ENCODE assay signal across 7 mouse cellular contexts in the genomic region with DNA sequence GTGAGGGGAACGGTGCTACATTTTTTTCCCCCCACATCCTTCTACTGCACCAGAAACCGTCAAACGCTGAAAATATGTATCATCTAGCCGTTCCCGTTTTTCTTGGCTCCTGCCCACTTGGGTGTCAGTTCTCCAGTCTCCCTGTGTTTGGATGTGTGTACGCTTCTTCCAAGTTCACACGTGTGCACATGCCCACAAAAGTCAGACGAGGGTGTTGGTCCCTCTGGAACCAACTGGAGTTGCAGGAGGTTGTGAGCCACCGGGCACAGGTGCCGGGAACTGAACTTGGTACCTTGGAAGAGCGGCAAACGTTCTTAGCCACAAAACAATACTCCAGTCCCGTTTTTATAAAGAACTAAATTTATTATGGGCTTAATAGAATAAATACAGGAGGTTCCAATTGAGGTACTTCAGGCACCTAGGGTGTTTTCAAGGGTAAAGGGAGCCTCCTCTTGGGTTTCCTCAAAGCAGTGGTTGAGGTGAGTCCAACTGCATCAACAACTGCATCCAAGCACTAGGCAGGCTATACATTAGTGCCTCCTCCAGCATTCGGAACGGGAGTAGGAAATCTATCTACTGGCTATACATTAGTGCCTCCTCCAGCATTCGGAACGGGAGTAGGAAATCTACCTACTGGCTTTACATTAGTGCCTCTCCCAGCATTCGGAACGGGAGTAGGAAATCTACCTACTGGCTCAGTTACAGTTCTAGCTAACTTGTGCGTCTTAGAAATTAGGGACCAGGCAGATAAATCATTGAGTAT. TPM values are rescaled to one million over a fixed set of nuclear protein-coding genes. Genes with fewer than 3 reads are reported as not detected.
A peak's percentile ranks its signal among the peaks of the same experiment; 100 is the strongest.
DNase-seq lines count a peak whose midpoint lies in the region; ATAC-seq and TF ChIP-seq lines count a peak whose summit lies in the region.

No protein-coding gene starts in this region.

- ATAC-seq in hindbrain, embryonic 13.5 days (ENCODE audit: low FRiP score) = no peak
- ATAC-seq in neural tube, embryonic 12.5 days (ENCODE audit: low FRiP score, low read depth) = no peak
- no peak for ATAC-seq in forebrain, embryonic 16.5 days
- ATAC-seq in stomach, postnatal 0 days (ENCODE audit: low FRiP score, low TSS enrichment) = no peak

- no peak for DNase-seq in hindbrain, embryonic 10.5 days (ENCODE audit: low spot score)
- DNase-seq in neural tube, embryonic 10.5 days (ENCODE audit: extremely low spot score, low spot score) = no peak
- no peak for DNase-seq in stomach, postnatal 0 days (ENCODE audit: low spot score)
- no peak for DNase-seq in right cerebral cortex, postnatal 14 days

- H3K36me3 ChIP-seq in hindbrain, embryonic 13.5 days = no peaks in the 10 kb centered on the region
- no peaks in the 10 kb centered on the region for H3K36me3 ChIP-seq in hindbrain, embryonic 10.5 days
- H3K36me3 ChIP-seq in neural tube, embryonic 12.5 days = no peaks in the 10 kb centered on the region
- H3K36me3 ChIP-seq in forebrain, embryonic 16.5 days (ENCODE audit: control insufficient read depth, insufficient read depth) = no peaks in the 10 kb centered on the region
- no peaks in the 10 kb centered on the region for H3K36me3 ChIP-seq in stomach, postnatal 0 days (ENCODE audit: control insufficient read depth, insufficient read depth, low read length)

- H3K27ac ChIP-seq in hindbrain, embryonic 13.5 days = 0 out of 2 replicates have a peak overlapping the region, but pooled peaks have one; percentile 12
- no peak overlapping the region for H3K27ac ChIP-seq in hindbrain, embryonic 10.5 days
- no peak overlapping the region for H3K27ac ChIP-seq in neural tube, embryonic 12.5 days
- H3K27ac ChIP-seq in forebrain, embryonic 16.5 days (ENCODE audit: low read length) = no peak overlapping the region
- H3K27ac ChIP-seq in stomach, postnatal 0 days (replicated peaks) = no peak overlapping the region

- 95% methylated on average over 20 of the region's 20 CpGs for WGBS in hindbrain, embryonic 13.5 days
- WGBS in hindbrain, embryonic 10.5 days = 96% methylated on average over 20 of the region's 20 CpGs
- 93% methylated on average over 20 of the region's 20 CpGs for WGBS in neural tube, embryonic 12.5 days
- WGBS in forebrain, embryonic 16.5 days = 90% methylated on average over 20 of the region's 20 CpGs
- WGBS in stomach, postnatal 0 days = 66% methylated on average over 20 of the region's 20 CpGs

- H3K27me3 ChIP-seq in hindbrain, embryonic 13.5 days = no peaks in the 10 kb centered on the region
- no peaks in the 10 kb centered on the region for H3K27me3 ChIP-seq in hindbrain, embryonic 10.5 days (ENCODE audit: insufficient read depth, poor library complexity, severe bottlenecking)
- H3K27me3 ChIP-seq in neural tube, embryonic 12.5 days (replicated peaks) = no peaks in the 10 kb centered on the region
- no peaks in the 10 kb centered on the region for H3K27me3 ChIP-seq in forebrain, embryonic 16.5 days (replicated peaks; ENCODE audit: control insufficient read depth, insufficient read depth, low read length)
- no peaks in the 10 kb centered on the region for H3K27me3 ChIP-seq in stomach, postnatal 0 days (ENCODE audit: control insufficient read depth, insufficient read depth, low read length)

- 0 out of 2 replicates have a peak overlapping the region, but pooled peaks have one; percentile 53 for H3K9ac ChIP-seq in hindbrain, embryonic 13.5 days
- H3K9ac ChIP-seq in neural tube, embryonic 12.5 days = no peak overlapping the region
- H3K9ac ChIP-seq in forebrain, embryonic 16.5 days (replicated peaks; ENCODE audit: low read depth, low read length) = no peak overlapping the region
- H3K9ac ChIP-seq in stomach, postnatal 0 days (ENCODE audit: low read length) = no peak overlapping the region

- no peak overlapping the region for H3K4me3 ChIP-seq in hindbrain, embryonic 13.5 days
- H3K4me3 ChIP-seq in hindbrain, embryonic 10.5 days = no peak overlapping the region
- no peak overlapping the region for H3K4me3 ChIP-seq in neural tube, embryonic 12.5 days
- H3K4me3 ChIP-seq in forebrain, embryonic 16.5 days (replicated peaks; ENCODE audit: low read length) = no peak overlapping the region
- H3K4me3 ChIP-seq in stomach, postnatal 0 days (ENCODE audit: low read depth, low read length) = no peak overlapping the region

- peaks cover 39% of the 10 kb centered on the region for H3K4me1 ChIP-seq in hindbrain, embryonic 13.5 days (replicated peaks)
- peaks cover 59% of the 10 kb centered on the region for H3K4me1 ChIP-seq in hindbrain, embryonic 10.5 days (replicated peaks)
- H3K4me1 ChIP-seq in neural tube, embryonic 12.5 days = peaks cover 29% of the 10 kb centered on the region
- peaks cover 32% of the 10 kb centered on the region for H3K4me1 ChIP-seq in forebrain, embryonic 16.5 days (replicated peaks; ENCODE audit: control insufficient read depth, insufficient read depth, low read length)
- peaks cover 14% of the 10 kb centered on the region for H3K4me1 ChIP-seq in stomach, postnatal 0 days (replicated peaks; ENCODE audit: control insufficient read depth, insufficient read depth)

- TF ChIP-seq CTCF in stomach, postnatal 0 days (IDR thresholded peaks at IDR 0.05; ENCODE audit: low read depth) = no peak

- peak overlapping the region; percentile 71; the same call in 1 of the 2 replicates for H3K4me2 ChIP-seq in hindbrain, embryonic 13.5 days
- H3K4me2 ChIP-seq in neural tube, embryonic 12.5 days (replicated peaks) = peak overlapping the region; percentile 57; the same call in 1 of the 2 replicates
- peak overlapping the region; percentile 10; the same call in 1 of the 2 replicates for H3K4me2 ChIP-seq in forebrain, embryonic 16.5 days (ENCODE audit: low read length)
- peak overlapping the region; percentile 61 for H3K4me2 ChIP-seq in stomach, postnatal 0 days (replicated peaks; ENCODE audit: low read depth)

- no peaks in the 10 kb centered on the region for H3K9me3 ChIP-seq in hindbrain, embryonic 13.5 days
- no peaks in the 10 kb centered on the region for H3K9me3 ChIP-seq in hindbrain, embryonic 10.5 days
- H3K9me3 ChIP-seq in neural tube, embryonic 12.5 days = no peaks in the 10 kb centered on the region
- no peaks in the 10 kb centered on the region for H3K9me3 ChIP-seq in forebrain, embryonic 16.5 days (ENCODE audit: control insufficient read depth, low read length)
- H3K9me3 ChIP-seq in stomach, postnatal 0 days (ENCODE audit: control insufficient read depth, low read length) = no peaks in the 10 kb centered on the region

- no peak for TF ChIP-seq EP300 in stomach, postnatal 0 days (optimal IDR thresholded peaks at IDR 0.05)

RNA-seq across cellular contexts. Expression of a gene that starts 1.5 kb away (rescaled TPM):
- polyA plus RNA-seq in hindbrain, embryonic 13.5 days (2015; fragmentation: Nextera tagmentation; extraction: Ambion mirVana) = 13.5 and 13.7 TPM in 2 replicates
- polyA plus RNA-seq in hindbrain, embryonic 10.5 days (2016; fragmentation: Nextera tagmentation; extraction: Ambion mirVana) = 10.8 and 12.8 TPM in 2 replicates
- 16.2 and 19.3 TPM in 2 replicates for polyA plus RNA-seq in neural tube, embryonic 12.5 days (2016; fragmentation: Nextera tagmentation; extraction: Ambion mirVana)
- polyA plus RNA-seq in forebrain, embryonic 16.5 days (2015; fragmentation: Nextera tagmentation; extraction: Ambion mirVana) = 14.7 and 18.6 TPM in 2 replicates
- 7.6 and 8.3 TPM in 2 replicates for polyA plus RNA-seq in stomach, postnatal 0 days (2015; fragmentation: Nextera tagmentation; extraction: Ambion mirVana)

RNA-seq across cellular contexts. Expression of a gene that starts 44.3 kb away (rescaled TPM):
- polyA plus RNA-seq in hindbrain, embryonic 13.5 days (2015; fragmentation: Nextera tagmentation; extraction: Ambion mirVana) = 37.9 and 40.2 TPM in 2 replicates
- polyA plus RNA-seq in hindbrain, embryonic 10.5 days (2016; fragmentation: Nextera tagmentation; extraction: Ambion mirVana) = 16.1 and 17.7 TPM in 2 replicates
- 34.0 and 34.9 TPM in 2 replicates for polyA plus RNA-seq in neural tube, embryonic 12.5 days (2016; fragmentation: Nextera tagmentation; extraction: Ambion mirVana)
- polyA plus RNA-seq in forebrain, embryonic 16.5 days (2015; fragmentation: Nextera tagmentation; extraction: Ambion mirVana) = 47.1 and 48.5 TPM in 2 replicates
- polyA plus RNA-seq in stomach, postnatal 0 days (2015; fragmentation: Nextera tagmentation; extraction: Ambion mirVana) = 61.8 and 62.0 TPM in 2 replicates

Comparison
In these comparisons a context has a peak if more than half of its experiments do, and no peak if none do; other contexts are left out.
1. H3K4me2 ChIP-seq: peak in every context shown above with its lines; median percentile 71 in hindbrain, embryonic 13.5 days; 61 in stomach, postnatal 0 days; 57 in neural tube, embryonic 12.5 days; 10 in forebrain, embryonic 16.5 days.